Mouse (Mus musculus) kidney, embryonic 14.5 days (tissue): ENCODE measurements at regions not wholly inside any gene's neighbourhood (a gene's known extent, or its start where the extent isn't known, plus 50 kb on each side); places are given as distances from the start of the nearest gene placed in this dataset.
A peak's percentile ranks its signal among the peaks of the same experiment; 100 is the strongest.

Source experiments
- ATAC-seq: fragments of 200-750 bp; cut with Nextera tagmentation; 2 replicates; pipeline ENCODE4 v1.8.0; 2017; ENCODE audit warnings: moderate number of reproducible peaks, mild to moderate bottlenecking, moderate TSS enrichment, moderate library complexity; ENCODE audit not compliant: low FRiP score, low TSS enrichment
- H3K27ac ChIP-seq: fragments of 300-500 bp; sonication (generic); 2 replicates; pipeline ENCODE4 v1.5.1; 2014; ENCODE audit warnings: low read depth, mild to moderate bottlenecking, low read length, moderate library complexity, mixed read lengths
- H3K27me3 ChIP-seq: fragments of 300-500 bp; sonication (generic); 2 replicates; pipeline ENCODE4 v1.6.1; 2014; ENCODE audit warnings: mild to moderate bottlenecking, low read length; ENCODE audit not compliant: control insufficient read depth, insufficient read depth
- H3K36me3 ChIP-seq: fragments of 300-500 bp; sonication (generic); 2 replicates; pipeline ENCODE4 v1.6.1; 2014; ENCODE audit warnings: low read length, mixed read lengths; ENCODE audit not compliant: control insufficient read depth, insufficient read depth
- H3K4me1 ChIP-seq: fragments of 300-500 bp; sonication (generic); 2 replicates; pipeline ENCODE4 v1.6.1; 2014; ENCODE audit warnings: low read length, mixed read lengths; ENCODE audit not compliant: control insufficient read depth, insufficient read depth
- H3K4me2 ChIP-seq: fragments of 300-500 bp; sonication (generic); replicated peaks from 2 replicates; pipeline ENCODE4 v1.6.1; 2014; ENCODE audit warnings: low read depth, mild to moderate bottlenecking, low read length
- H3K4me3 ChIP-seq: fragments of 300-500 bp; sonication (generic); 2 replicates; pipeline ENCODE4 v1.5.1; 2014; ENCODE audit warnings: mild to moderate bottlenecking, low read length
- H3K9ac ChIP-seq: fragments of 300-500 bp; sonication (generic); 2 replicates; pipeline ENCODE4 v1.6.1; 2014; ENCODE audit warnings: low read depth, mild to moderate bottlenecking, low read length, moderate library complexity
- H3K9me3 ChIP-seq: fragments of 300-500 bp; sonication (generic); 2 replicates; pipeline ENCODE4 v1.6.1; 2016; ENCODE audit warnings: low read length; ENCODE audit not compliant: control insufficient read depth
- WGBS: fragments of 180-500 bp; shearing (Covaris S2); extraction: QIAGEN DNeasy Blood & Tissue Kit; methylation state at CpG from one replicate; pipeline ENCODE4 v1.1.7; 2014; 5-methylcytosine and 5-hydroxymethylcytosine counted together

GRCm38 (mm10) chr11:18752512-18752911, 266.3 kb downstream of the Meis1 start:
- H3K4me3 ChIP-seq, result no peak overlapping the region
- H3K4me1 ChIP-seq, result peaks cover 34% of the 10 kb centered on the region
- no peaks in the 10 kb centered on the region for H3K36me3 ChIP-seq
- 36% methylated on average over 2 of the region's 2 CpGs for WGBS
- no peak for ATAC-seq
- no peaks in the 10 kb centered on the region for H3K9me3 ChIP-seq
- H3K9ac ChIP-seq, result peak overlapping the region; percentile 31; the same call in 1 of the 2 replicates
- H3K4me2 ChIP-seq, result no peak overlapping the region
- peak overlapping the region; percentile 14; the same call in 1 of the 2 replicates for H3K27ac ChIP-seq
- no peaks in the 10 kb centered on the region for H3K27me3 ChIP-seq

- Histone ChIP-seq H3K27me3 (no peaks in the 10 kb centered on the region), H3K36me3 (no peaks in the 10 kb centered on the region), H3K9ac (peak overlapping the region; percentile 51; the same call in 1 of the 2 replicates), H3K4me2 (peak overlapping the region; percentile 44), H3K27ac (peak overlapping the region; percentile 90), H3K4me3 (peak overlapping the region; percentile 15; the same call in 1 of the 2 replicates), H3K9me3 (no peaks in the 10 kb centered on the region), H3K4me1 (peaks cover 47% of the 10 kb centered on the region)
- WGBS, result 11% methylated on average over 20 of the region's 20 CpGs
- ATAC-seq, result no peak
Measured at GRCm38 (mm10) chr11:18750911-18751841, 267.6 kb downstream of the Meis1 start.

GRCm38 (mm10) chr11:18750080-18750375, 268.8 kb downstream of the Meis1 start:
- Histone ChIP-seq H3K36me3 (no peaks in the 10 kb centered on the region), H3K27ac (peak overlapping the region; percentile 90), H3K9ac (peak overlapping the region; percentile 48; the same call in 1 of the 2 replicates), H3K9me3 (no peaks in the 10 kb centered on the region), H3K27me3 (no peaks in the 10 kb centered on the region), H3K4me1 (peaks cover 47% of the 10 kb centered on the region), H3K4me2 (peak overlapping the region; percentile 38), H3K4me3 (no peak overlapping the region)
- WGBS, result 20% methylated on average over 2 of the region's 2 CpGs
- no peak for ATAC-seq

GRCm38 (mm10) chr11:18749265-18750079, 269.3 kb downstream of the Meis1 start:
- peak overlapping the region; percentile 38 for H3K4me2 ChIP-seq
- H3K4me1 ChIP-seq, result peaks cover 44% of the 10 kb centered on the region
- peak overlapping the region; percentile 48; the same call in 1 of the 2 replicates for H3K9ac ChIP-seq
- no peaks in the 10 kb centered on the region for H3K36me3 ChIP-seq
- peak overlapping the region; percentile 16; the same call in 1 of the 2 replicates for H3K4me3 ChIP-seq
- no peak for ATAC-seq
- no peaks in the 10 kb centered on the region for H3K9me3 ChIP-seq
- peak overlapping the region; percentile 90 for H3K27ac ChIP-seq
- H3K27me3 ChIP-seq, result no peaks in the 10 kb centered on the region
- 15% methylated on average over 9 of the region's 9 CpGs for WGBS

- Histone ChIP-seq H3K36me3 (no peaks in the 10 kb centered on the region), H3K27ac (peak overlapping the region; percentile 90), H3K9me3 (no peaks in the 10 kb centered on the region), H3K4me1 (peaks cover 37% of the 10 kb centered on the region), H3K4me2 (peak overlapping the region; percentile 38), H3K27me3 (no peaks in the 10 kb centered on the region), H3K9ac (peak overlapping the region; percentile 35; the same call in 1 of the 2 replicates), H3K4me3 (peak overlapping the region; percentile 16; the same call in 1 of the 2 replicates)
- WGBS, result 3% methylated on average over 7 of the region's 7 CpGs
- ATAC-seq, result peak; percentile 67
Measured at GRCm38 (mm10) chr11:18747871-18748461, 270.8 kb downstream of the Meis1 start.

- peak; percentile 2; the same call in 1 of the 2 replicates for ATAC-seq
- Histone ChIP-seq H3K27me3 (no peaks in the 10 kb centered on the region), H3K9ac (no peak overlapping the region; the same call in 1 of the 2 replicates), H3K9me3 (no peaks in the 10 kb centered on the region), H3K27ac (peak overlapping the region; percentile 90), H3K4me3 (no peak overlapping the region), H3K36me3 (no peaks in the 10 kb centered on the region), H3K4me2 (no peak overlapping the region), H3K4me1 (peaks cover 37% of the 10 kb centered on the region)
- WGBS, result 25% methylated on average over 9 of the region's 9 CpGs
Measured at GRCm38 (mm10) chr11:18747361-18747760, 271.4 kb downstream of the Meis1 start.

- no peak overlapping the region for H3K4me3 ChIP-seq
- peak overlapping the region; percentile 90 for H3K27ac ChIP-seq
- WGBS, result 47% methylated on average over 5 of the region's 5 CpGs
- peaks cover 37% of the 10 kb centered on the region for H3K4me1 ChIP-seq
- no peaks in the 10 kb centered on the region for H3K27me3 ChIP-seq
- ATAC-seq, result no peak
- H3K9ac ChIP-seq, result no peak overlapping the region
- no peak overlapping the region for H3K4me2 ChIP-seq
- H3K36me3 ChIP-seq, result no peaks in the 10 kb centered on the region
- no peaks in the 10 kb centered on the region for H3K9me3 ChIP-seq
Measured at GRCm38 (mm10) chr11:18746486-18746885, 272.3 kb downstream of the Meis1 start.

- H3K27ac ChIP-seq, result peak overlapping the region; percentile 90; the same call in 1 of the 2 replicates
- no peaks in the 10 kb centered on the region for H3K27me3 ChIP-seq
- H3K4me1 ChIP-seq, result peaks cover 37% of the 10 kb centered on the region
- no peak overlapping the region for H3K4me3 ChIP-seq
- no peaks in the 10 kb centered on the region for H3K9me3 ChIP-seq
- H3K9ac ChIP-seq, result no peak overlapping the region
- 0 out of 2 replicates have a peak overlapping the region, but pooled peaks have one; percentile 6 for H3K4me2 ChIP-seq
- peak; percentile 85 for ATAC-seq
- WGBS, result 16% methylated on average over 10 of the region's 10 CpGs
- no peaks in the 10 kb centered on the region for H3K36me3 ChIP-seq
Measured at GRCm38 (mm10) chr11:18745840-18746239, 272.9 kb downstream of the Meis1 start.
